Mouse (Mus musculus) thymus, adult 2 months (tissue): ENCODE measurements around the gene Tmem145. TPM values are rescaled to one million over a fixed set of nuclear protein-coding genes. Genes with fewer than 3 reads are reported as not detected.

ENCODE experiments used
- DNase-seq: peaks from one replicate; pipeline ENCODE4 v3.0.0; 2021
- H3K27ac ChIP-seq: fragments of 200-500 bp; 2 replicates; pipeline ENCODE4 v1.5.1; 2012; ENCODE audit warnings: low read length, control low read depth; ENCODE audit not compliant: control insufficient read depth, insufficient read depth
- H3K27me3 ChIP-seq: fragments of 200-500 bp; 2 replicates; pipeline ENCODE4 v1.6.1; 2012; ENCODE audit warnings: mild to moderate bottlenecking, low read length, moderate library complexity, mixed read lengths; ENCODE audit not compliant: control insufficient read depth, insufficient read depth
- H3K36me3 ChIP-seq: fragments of 200-500 bp; 2 replicates; pipeline ENCODE4 v1.6.1; 2012; ENCODE audit warnings: mild to moderate bottlenecking, low read length, moderate library complexity; ENCODE audit not compliant: control insufficient read depth, insufficient read depth
- H3K4me1 ChIP-seq: fragments of 200-500 bp; replicated peaks from 2 replicates; pipeline ENCODE4 v1.6.1; 2012; ENCODE audit warnings: low read length; ENCODE audit not compliant: control insufficient read depth, insufficient read depth
- H3K4me3 ChIP-seq: fragments of 200-500 bp; 2 replicates; pipeline ENCODE4 v1.5.1; 2012; ENCODE audit warnings: mild to moderate bottlenecking, low read length, control low read depth, moderate library complexity; ENCODE audit not compliant: control insufficient read depth, insufficient read depth
- CTCF ChIP-seq: fragments of 200-500 bp; IDR thresholded peaks from 2 replicates; pipeline ENCODE4 v1.5.1; 2012; ENCODE audit warnings: mild to moderate bottlenecking, control low read depth, low read length, moderate library complexity, borderline replicate concordance; ENCODE audit not compliant: control insufficient read depth, poor library complexity, insufficient read depth; ENCODE audit errors: extremely low read depth
- POLR2A ChIP-seq: fragments of 200-500 bp; IDR thresholded peaks from 2 replicates; pipeline ENCODE4 v1.6.1; 2012; ENCODE audit warnings: mild to moderate bottlenecking, low read length, control low read depth, moderate library complexity; ENCODE audit not compliant: control insufficient read depth, poor library complexity, insufficient read depth; ENCODE audit errors: extremely low read depth
- WGBS: fragments of 180-500 bp; shearing (Covaris S2); methylation state at CpG from one replicate; pipeline ENCODE4 v1.1.7; 2018; 5-methylcytosine and 5-hydroxymethylcytosine counted together
- polyA plus RNA-seq: library from polyadenylated mRNA; depleted of rRNA; stranded (reverse); fragments of >200 nt; gene quantifications from 2 replicates; pipeline ENCODE4 v1.2.3, GENCODE M21; 2012

Gene Tmem145
- polyA plus RNA-seq, 1 experiment: 0.08 TPM

DNA sequence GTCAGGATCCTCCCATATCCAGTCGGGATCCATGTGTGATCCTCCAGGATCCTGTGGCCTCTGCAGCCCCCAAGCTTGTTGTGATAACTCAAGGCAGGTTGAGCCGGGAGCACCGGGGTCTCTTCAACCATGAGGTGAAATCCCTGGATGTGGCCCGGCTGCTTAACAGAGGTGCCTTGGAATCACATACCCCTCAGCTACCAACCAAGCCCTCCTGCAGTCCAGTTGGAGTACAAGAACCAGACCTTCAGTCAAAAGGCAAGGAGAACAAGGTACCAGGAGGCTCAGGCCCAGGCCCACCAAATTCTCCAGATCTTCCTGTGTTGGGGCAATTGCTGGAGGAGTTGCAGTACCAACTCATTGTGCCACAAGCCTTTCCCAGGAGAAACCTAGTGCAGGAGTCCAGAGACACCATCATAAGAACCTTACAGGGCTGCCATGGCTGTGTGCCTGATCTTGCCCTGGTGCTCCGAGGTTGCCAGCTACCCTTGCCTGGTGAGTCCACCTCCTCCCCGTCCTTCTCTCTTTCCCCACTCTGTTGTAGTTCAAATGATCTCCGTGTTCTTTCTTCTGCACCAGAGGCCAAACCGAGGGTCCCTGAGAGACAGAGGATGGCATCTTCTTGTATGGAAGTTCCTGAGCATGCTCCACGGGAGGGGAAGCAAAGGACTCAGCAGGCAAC, 2.8 kb upstream of the Tmem145 start:
- H3K4me1 ChIP-seq: peaks cover 9% of the 10 kb centered on the region
- DNase-seq: no peak
- H3K27me3 ChIP-seq: peaks cover 7% of the 10 kb centered on the region
- no peaks in the 10 kb centered on the region for H3K36me3 ChIP-seq
- WGBS: 83% methylated on average over 9 of the region's 9 CpGs
- H3K27ac ChIP-seq: no peak overlapping the region
- no peak overlapping the region for H3K4me3 ChIP-seq
- no peak for TF ChIP-seq POLR2A
- TF ChIP-seq CTCF: no peak

DNA sequence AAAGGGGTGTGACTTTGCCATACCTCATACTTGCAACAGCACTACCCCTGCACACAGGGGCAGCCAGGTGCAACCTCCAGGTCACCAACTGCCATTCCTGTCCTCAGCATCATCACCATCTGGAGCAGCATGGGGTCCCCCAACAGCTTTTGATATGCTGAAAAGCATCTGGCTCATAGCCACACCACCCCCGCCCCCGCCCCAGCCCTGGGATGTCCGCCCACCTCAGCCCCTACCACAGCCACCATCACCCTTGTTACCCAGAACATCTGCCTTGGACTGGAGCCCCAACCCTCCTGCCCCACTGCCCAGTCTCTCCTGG, 2.3 kb upstream of the Tmem145 start:
- no peaks in the 10 kb centered on the region for H3K36me3 ChIP-seq
- no peak overlapping the region for H3K27ac ChIP-seq
- WGBS: 97% methylated on average over 3 of the region's 3 CpGs
- DNase-seq: no peak
- peaks cover 8% of the 10 kb centered on the region for H3K4me1 ChIP-seq
- TF ChIP-seq POLR2A (no peak), CTCF (no peak)
- H3K27me3 ChIP-seq: peaks cover 7% of the 10 kb centered on the region
- H3K4me3 ChIP-seq: no peak overlapping the region

DNA sequence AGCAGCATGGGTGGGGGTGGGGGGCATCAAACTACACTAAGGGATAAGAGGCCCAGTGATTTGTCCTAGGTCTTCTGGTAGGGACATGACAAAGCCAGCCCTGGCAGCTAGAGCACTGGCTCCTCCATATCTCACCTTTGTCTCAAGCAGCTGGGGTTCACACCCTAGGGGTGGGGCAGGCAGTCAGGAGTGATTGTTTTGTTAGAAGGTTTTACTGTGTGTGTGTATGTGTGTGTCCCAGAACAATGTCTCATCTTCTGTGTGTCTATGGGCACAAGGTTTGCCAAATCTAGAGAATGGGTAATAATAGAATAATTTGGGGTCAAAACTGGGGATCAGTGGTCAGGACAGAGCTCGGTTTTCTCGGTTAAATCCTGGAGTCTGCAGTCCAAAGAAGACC, 425 bp upstream of the Tmem145 start:
- no peak overlapping the region for H3K27ac ChIP-seq
- H3K4me1 ChIP-seq: peaks cover 5% of the 10 kb centered on the region; the same call in 1 of the 2 replicates
- no peak for TF ChIP-seq POLR2A
- TF ChIP-seq CTCF: no peak
- no peak overlapping the region for H3K4me3 ChIP-seq
- H3K27me3 ChIP-seq: peaks cover 7% of the 10 kb centered on the region
- H3K36me3 ChIP-seq: no peaks in the 10 kb centered on the region
- DNase-seq: no peak
- WGBS: 9% methylated on average over 2 of the region's 2 CpGs

- Histone ChIP-seq H3K27me3 (peaks cover 10% of the 10 kb centered on the region), H3K36me3 (no peaks in the 10 kb centered on the region), H3K27ac (no peak overlapping the region), H3K4me3 (no peak overlapping the region), H3K4me1 (peaks cover 5% of the 10 kb centered on the region; the same call in 1 of the 2 replicates)
- DNase-seq: no peak
- 38% methylated on average over 2 of the region's 2 CpGs for WGBS
- TF ChIP-seq POLR2A (no peak), CTCF (no peak)
Observed at GRCm38 (mm10) chr7:25306614-25306996, 699 bp downstream of the Tmem145 start.

- WGBS: 60% methylated on average over 17 of the region's 17 CpGs
- no peak for DNase-seq
Observed at GRCm38 (mm10) chr7:25308702-25309318, 2.9 kb downstream of the Tmem145 start.

GRCm38 (mm10) chr7:25309425-25309824, 3.5 kb downstream of the Tmem145 start:
- Histone ChIP-seq H3K4me1 (peaks cover 5% of the 10 kb centered on the region; the same call in 1 of the 2 replicates), H3K36me3 (no peaks in the 10 kb centered on the region), H3K27me3 (peaks cover 18% of the 10 kb centered on the region), H3K27ac (no peak overlapping the region), H3K4me3 (no peak overlapping the region)
- DNase-seq: no peak
- TF ChIP-seq CTCF (no peak), POLR2A (no peak)
- 88% methylated on average over 9 of the region's 9 CpGs for WGBS

More at GRCm38 (mm10) chr7:25308702-25309318, 2.9 kb downstream of the Tmem145 start:
- Histone ChIP-seq H3K27ac (no peak overlapping the region), H3K4me3 (no peak overlapping the region), H3K36me3 (no peaks in the 10 kb centered on the region), H3K27me3 (peaks cover 15% of the 10 kb centered on the region), H3K4me1 (peaks cover 5% of the 10 kb centered on the region; the same call in 1 of the 2 replicates)
- TF ChIP-seq CTCF: no peak
- no peak for TF ChIP-seq POLR2A
